Mouse (Mus musculus) intestine, embryonic 14.5 days (tissue): ENCODE measurements around the gene Rps6kc1. TPM values are rescaled to one million over a fixed set of nuclear protein-coding genes. Genes with fewer than 3 reads are reported as not detected.

Source experiments
- ATAC-seq: fragments of 200-750 bp; cut with Nextera tagmentation; replicated peaks from 2 replicates; pipeline ENCODE4 v1.8.0; 2017; ENCODE audit warnings: low read depth, moderate number of reproducible peaks, moderate TSS enrichment, moderate library complexity; ENCODE audit not compliant: low FRiP score, low TSS enrichment
- DNase-seq: peaks from one replicate; pipeline ENCODE4 v3.0.0-alpha.2; 2018; ENCODE audit warnings: low spot score
- H3K27ac ChIP-seq: fragments of 300-500 bp; sonication (generic); 2 replicates; pipeline ENCODE4 v1.5.1; 2014; ENCODE audit warnings: low read depth, mild to moderate bottlenecking, control low read depth
- H3K27me3 ChIP-seq: fragments of 300-500 bp; sonication (generic); replicated peaks from 2 replicates; pipeline ENCODE4 v1.6.1; 2014; ENCODE audit warnings: low read length, control low read depth; ENCODE audit not compliant: control insufficient read depth, insufficient read depth
- H3K36me3 ChIP-seq: fragments of 300-500 bp; sonication (generic); 2 replicates; pipeline ENCODE4 v1.6.1; 2014; ENCODE audit warnings: low read length, control low read depth; ENCODE audit not compliant: control insufficient read depth, insufficient read depth
- H3K4me1 ChIP-seq: fragments of 300-500 bp; sonication (generic); replicated peaks from 2 replicates; pipeline ENCODE4 v1.6.1; 2014; ENCODE audit warnings: low read length, control low read depth, mixed read lengths; ENCODE audit not compliant: control insufficient read depth, insufficient read depth
- H3K4me2 ChIP-seq: fragments of 300-500 bp; sonication (generic); 2 replicates; pipeline ENCODE4 v1.6.1; 2014; ENCODE audit warnings: low read length
- H3K4me3 ChIP-seq: fragments of 300-500 bp; sonication (generic); 2 replicates; pipeline ENCODE4 v1.5.1; 2014; ENCODE audit warnings: low read depth, low read length, control low read depth, mixed read lengths
- H3K9ac ChIP-seq: fragments of 300-500 bp; sonication (generic); 2 replicates; pipeline ENCODE4 v1.6.1; 2014; ENCODE audit warnings: mild to moderate bottlenecking, low read length
- H3K9me3 ChIP-seq: fragments of 300-500 bp; sonication (generic); 2 replicates; pipeline ENCODE4 v1.6.1; 2016; ENCODE audit warnings: low read length, control low read depth; ENCODE audit not compliant: control insufficient read depth
- WGBS: fragments of 180-500 bp; shearing (Covaris S2); extraction: QIAGEN DNeasy Blood & Tissue Kit; methylation state at CpG from one replicate; pipeline ENCODE4 v1.1.7; 2014; 5-methylcytosine and 5-hydroxymethylcytosine counted together
- polyA plus RNA-seq: library from polyadenylated mRNA; unstranded; fragments of >200 nt; fragmentation: Nextera tagmentation; extraction: Ambion mirVana; gene quantifications from 2 replicates; pipeline ENCODE4 v1.2.1, GENCODE M21; 2014

Gene Rps6kc1
- polyA plus RNA-seq, 1 experiment from 2014 or later, result 14.5 TPM

DNA sequence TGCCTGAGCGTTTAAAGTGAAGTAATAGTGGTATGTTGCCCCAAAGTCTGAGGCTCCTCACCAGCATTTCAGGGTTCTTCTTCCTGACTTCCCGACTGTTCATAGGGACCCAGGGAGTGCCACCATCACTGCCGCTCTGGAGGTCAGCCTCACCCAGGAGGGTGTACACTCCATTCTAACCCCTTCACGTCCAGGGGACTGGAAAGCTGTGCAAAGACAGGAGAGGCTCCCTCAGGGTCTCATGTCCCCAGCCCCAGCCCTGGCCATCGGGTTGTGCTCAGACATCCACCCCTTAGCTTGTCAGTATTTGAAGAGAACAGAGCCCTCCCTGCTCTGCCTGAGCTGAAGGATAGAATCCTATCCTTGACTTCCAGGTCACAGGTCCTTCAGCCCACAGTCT lies 248.8 kb downstream of the Rps6kc1 start:
- Histone ChIP-seq H3K27me3 (no peaks in the 10 kb centered on the region), H3K9ac (no peak overlapping the region), H3K4me3 (no peak overlapping the region), H3K36me3 (no peaks in the 10 kb centered on the region), H3K4me2 (no peak overlapping the region), H3K9me3 (no peaks in the 10 kb centered on the region), H3K27ac (no peak overlapping the region), H3K4me1 (no peaks in the 10 kb centered on the region)
- DNase-seq (no peak), ATAC-seq (no peak)
- 83% methylated on average over 5 of the region's 5 CpGs for WGBS

DNA sequence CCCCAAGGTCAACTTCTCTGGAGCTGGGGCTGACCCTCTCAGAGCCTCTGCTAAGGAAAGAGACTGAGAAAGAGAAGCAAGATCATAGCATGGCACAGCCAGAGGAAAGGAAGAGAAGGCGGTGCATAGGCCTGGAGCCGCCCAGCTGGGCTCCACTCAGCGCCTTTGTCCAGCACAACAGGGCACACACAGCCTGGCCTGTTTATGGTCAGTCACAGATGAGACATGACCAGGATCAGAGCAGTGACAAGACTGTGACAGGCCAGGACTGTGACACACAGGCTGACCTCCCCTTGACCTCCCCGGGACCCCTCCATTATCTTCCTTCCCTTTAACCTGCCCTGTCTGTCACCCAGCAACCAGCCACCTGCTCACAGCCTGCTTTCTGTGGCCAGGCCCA lies 249.8 kb downstream of the Rps6kc1 start:
- H3K27ac ChIP-seq, result no peak overlapping the region
- no peaks in the 10 kb centered on the region for H3K9me3 ChIP-seq
- 66% methylated on average over 4 of the region's 4 CpGs for WGBS
- no peaks in the 10 kb centered on the region for H3K4me1 ChIP-seq
- ATAC-seq (no peak), DNase-seq (no peak)
- H3K36me3 ChIP-seq, result no peaks in the 10 kb centered on the region
- no peak overlapping the region for H3K4me2 ChIP-seq
- H3K9ac ChIP-seq, result no peak overlapping the region
- H3K4me3 ChIP-seq, result no peak overlapping the region
- H3K27me3 ChIP-seq, result no peaks in the 10 kb centered on the region

DNA sequence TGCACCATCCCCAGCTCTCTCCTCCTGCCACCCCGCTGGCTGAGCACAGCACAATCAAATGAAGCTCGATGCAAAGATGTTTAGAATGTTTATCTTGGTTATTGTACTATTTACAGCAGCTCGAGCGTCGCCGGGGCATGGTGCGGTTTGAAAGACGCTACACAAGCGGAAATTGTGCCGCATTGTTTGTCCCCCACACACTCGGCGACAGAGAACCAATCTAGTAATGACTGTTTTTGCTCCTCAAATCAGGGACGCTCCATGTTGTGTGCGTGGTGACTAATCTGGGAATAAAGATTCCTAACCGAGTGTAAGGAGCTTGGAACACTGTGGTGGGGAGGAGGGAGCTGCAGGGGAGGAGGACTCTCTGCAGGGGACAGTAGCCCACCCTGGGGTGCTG lies 250.3 kb downstream of the Rps6kc1 start:
- H3K4me3 ChIP-seq, result no peak overlapping the region
- H3K9ac ChIP-seq, result no peak overlapping the region
- no peaks in the 10 kb centered on the region for H3K4me1 ChIP-seq
- H3K27me3 ChIP-seq, result no peaks in the 10 kb centered on the region
- no peak for ATAC-seq
- H3K9me3 ChIP-seq, result no peaks in the 10 kb centered on the region
- 71% methylated on average over 15 of the region's 15 CpGs for WGBS
- no peaks in the 10 kb centered on the region for H3K36me3 ChIP-seq
- no peak overlapping the region for H3K27ac ChIP-seq
- no peak for DNase-seq
- no peak overlapping the region for H3K4me2 ChIP-seq

GRCm38 (mm10) chr1:190659722-190660502 lies 251.7 kb downstream of the Rps6kc1 start:
- Histone ChIP-seq H3K27me3 (no peaks in the 10 kb centered on the region), H3K27ac (no peak overlapping the region), H3K9ac (no peak overlapping the region), H3K4me1 (no peaks in the 10 kb centered on the region), H3K9me3 (no peaks in the 10 kb centered on the region), H3K36me3 (no peaks in the 10 kb centered on the region), H3K4me2 (no peak overlapping the region), H3K4me3 (no peak overlapping the region)
- ATAC-seq (no peak), DNase-seq (no peak)
- 69% methylated on average over 17 of the region's 17 CpGs for WGBS

- no peaks in the 10 kb centered on the region for H3K27me3 ChIP-seq
- WGBS, result 94% methylated on average over 13 of the region's 13 CpGs
- H3K9ac ChIP-seq, result no peak overlapping the region
- no peaks in the 10 kb centered on the region for H3K36me3 ChIP-seq
- no peak overlapping the region for H3K4me3 ChIP-seq
- H3K9me3 ChIP-seq, result no peaks in the 10 kb centered on the region
- no peak overlapping the region for H3K27ac ChIP-seq
- no peak overlapping the region for H3K4me2 ChIP-seq
- H3K4me1 ChIP-seq, result no peaks in the 10 kb centered on the region
- ATAC-seq (no peak), DNase-seq (no peak)
Observed at GRCm38 (mm10) chr1:190658266-190658665, 253.3 kb downstream of the Rps6kc1 start.

GRCm38 (mm10) chr1:190656089-190656488 lies 255.5 kb downstream of the Rps6kc1 start:
- DNase-seq (no peak), ATAC-seq (no peak)
- 75% methylated on average over 9 of the region's 9 CpGs for WGBS
- Histone ChIP-seq H3K9ac (no peak overlapping the region), H3K4me1 (no peaks in the 10 kb centered on the region), H3K4me2 (no peak overlapping the region), H3K27ac (no peak overlapping the region), H3K36me3 (no peaks in the 10 kb centered on the region), H3K27me3 (no peaks in the 10 kb centered on the region), H3K9me3 (no peaks in the 10 kb centered on the region), H3K4me3 (no peak overlapping the region)

- no peaks in the 10 kb centered on the region for H3K27me3 ChIP-seq
Observed at GRCm38 (mm10) chr1:190655651-190656050, 255.9 kb downstream of the Rps6kc1 start.

GRCm38 (mm10) chr1:190655081-190655480 lies 256.5 kb downstream of the Rps6kc1 start:
- Histone ChIP-seq H3K4me1 (no peaks in the 10 kb centered on the region), H3K4me3 (no peak overlapping the region), H3K36me3 (no peaks in the 10 kb centered on the region), H3K9me3 (no peaks in the 10 kb centered on the region), H3K27ac (no peak overlapping the region), H3K4me2 (no peak overlapping the region), H3K9ac (no peak overlapping the region), H3K27me3 (no peaks in the 10 kb centered on the region)
- WGBS, result 91% methylated on average over 7 of the region's 7 CpGs
- ATAC-seq, result no peak
- DNase-seq, result no peak

More at GRCm38 (mm10) chr1:190655651-190656050, 255.9 kb downstream of the Rps6kc1 start:
- no peak overlapping the region for H3K27ac ChIP-seq
- no peak overlapping the region for H3K4me2 ChIP-seq
- no peaks in the 10 kb centered on the region for H3K4me1 ChIP-seq
- no peaks in the 10 kb centered on the region for H3K9me3 ChIP-seq
- DNase-seq (no peak), ATAC-seq (no peak)
- H3K9ac ChIP-seq, result no peak overlapping the region
- no peaks in the 10 kb centered on the region for H3K36me3 ChIP-seq
- WGBS, result 89% methylated on average over 7 of the region's 7 CpGs
- H3K4me3 ChIP-seq, result no peak overlapping the region

GRCm38 (mm10) chr1:190654694-190655001 lies 256.9 kb downstream of the Rps6kc1 start:
- no peaks in the 10 kb centered on the region for H3K36me3 ChIP-seq
- ATAC-seq (no peak), DNase-seq (no peak)
- no peaks in the 10 kb centered on the region for H3K27me3 ChIP-seq
- no peak overlapping the region for H3K27ac ChIP-seq
- no peak overlapping the region for H3K4me2 ChIP-seq
- no peak overlapping the region for H3K9ac ChIP-seq
- no peaks in the 10 kb centered on the region for H3K4me1 ChIP-seq
- WGBS, result 79% methylated on average over 6 of the region's 6 CpGs
- H3K9me3 ChIP-seq, result no peaks in the 10 kb centered on the region
- H3K4me3 ChIP-seq, result no peak overlapping the region
